Comparison of ENCODE assay signal across 24 mouse cellular contexts in the genomic region with DNA sequence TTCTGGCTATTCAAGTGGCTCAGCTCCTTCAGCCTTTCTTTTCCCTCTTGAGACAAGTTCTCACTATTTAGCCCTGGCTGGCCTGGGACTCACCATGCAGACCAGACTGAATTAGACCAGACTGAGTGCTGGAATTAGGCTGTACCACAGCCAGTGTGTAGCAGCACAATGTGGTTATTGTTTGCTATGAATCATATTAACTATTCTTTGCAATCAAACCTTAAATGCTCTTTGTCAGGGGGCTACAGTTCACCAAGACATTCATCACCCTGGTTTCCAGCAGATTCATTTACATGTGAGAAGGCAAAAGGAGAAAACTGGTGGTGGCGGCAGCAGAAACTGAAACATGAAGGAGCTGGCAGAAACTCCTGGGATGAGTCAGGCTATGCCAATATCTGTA. TPM values are rescaled to one million over a fixed set of nuclear protein-coding genes. Genes with fewer than 3 reads are reported as not detected.
A peak's percentile ranks its signal among the peaks of the same experiment; 100 is the strongest.
DNase-seq lines count a peak whose midpoint lies in the region; ATAC-seq and TF ChIP-seq lines count a peak whose summit lies in the region.
"Had no signal": no experiment of that assay in that cellular context is flagged by ENCODE, and none has a peak within 500 bp of the region (broad histone marks: within the 10 kb centered on the region; RNA-seq: fewer than 3 reads in every experiment).

No protein-coding gene starts in this region.

- peaks cover 32% of the 10 kb centered on the region for H3K4me1 ChIP-seq in forebrain, embryonic 12.5 days
- H3K4me1 ChIP-seq in hindbrain, embryonic 15.5 days (replicated peaks) = peaks cover 7% of the 10 kb centered on the region; the same call in 1 of the 2 replicates
- 0 out of 2 replicates have a peak, but pooled peaks cover 2% of the 10 kb centered on the region for H3K4me1 ChIP-seq in liver, postnatal 0 days (ENCODE audit: insufficient read depth)
- no peaks in the 10 kb centered on the region for H3K4me1 ChIP-seq in kidney, embryonic 14.5 days (ENCODE audit: control insufficient read depth, insufficient read depth, low read length)
- H3K4me1 ChIP-seq: intestine, embryonic 15.5 days had no signal

- H3K4me3 ChIP-seq in layer of hippocampus, adult 2 months = no peak overlapping the region
- H3K4me3 ChIP-seq in forebrain, embryonic 12.5 days (replicated peaks) = no peak overlapping the region
- no peak overlapping the region for H3K4me3 ChIP-seq in hindbrain, embryonic 15.5 days
- H3K4me3 ChIP-seq in liver, postnatal 0 days (ENCODE audit: low read depth, low read length) = no peak overlapping the region
- H3K4me3 ChIP-seq in kidney, embryonic 14.5 days (ENCODE audit: low read length) = no peak overlapping the region
- H3K4me3 ChIP-seq: embryonic facial prominence, embryonic 10.5 days; erythroblast, embryonic 14.5 days; gastrocnemius, adult 2 months; heart, embryonic 10.5 days; intestine, embryonic 15.5 days; lung, embryonic 15.5 days had no signal

- no peak for TF ChIP-seq EP300 in liver, postnatal 0 days (IDR thresholded peaks at IDR 0.05; ENCODE audit: low read depth)

- DNase-seq in layer of hippocampus, adult 2 months (ENCODE audit: low spot score in 2 of 2) = no peak
- DNase-seq in layer of hippocampus, postnatal 10 days (ENCODE audit: low spot score in 2 of 2) = no peak
- DNase-seq in Muller cell, postnatal 12 days (ENCODE audit: inconsistent ontology term) = peak; percentile 69
- no peak for DNase-seq in liver, postnatal 0 days
- DNase-seq: adrenal gland, postnatal 14 days; cerebellum, postnatal 14 days; gastrocnemius, adult 2 months; heart, postnatal 14 days; kidney, postnatal 10 days; layer of hippocampus, adult 9-11 months; right cerebral cortex, postnatal 25 days had no signal

- H3K27ac ChIP-seq in layer of hippocampus, adult 2 months = peak overlapping the region; percentile 46; the same call in 1 of the 2 replicates
- H3K27ac ChIP-seq in forebrain, embryonic 12.5 days = peak overlapping the region; percentile 36
- H3K27ac ChIP-seq in hindbrain, embryonic 15.5 days (replicated peaks) = 0 out of 2 replicates have a peak overlapping the region, but pooled peaks have one; percentile 15
- no peak overlapping the region for H3K27ac ChIP-seq in liver, postnatal 0 days (ENCODE audit: low read depth)
- H3K27ac ChIP-seq in kidney, embryonic 14.5 days (ENCODE audit: low read depth, low read length) = no peak overlapping the region
- H3K27ac ChIP-seq: embryonic facial prominence, embryonic 10.5 days; gastrocnemius, adult 2 months; heart, embryonic 10.5 days; intestine, embryonic 15.5 days; lung, embryonic 15.5 days had no signal

- 32% methylated on average over 1 of the region's 1 CpGs for WGBS in forebrain, embryonic 12.5 days
- 37% methylated on average over 1 of the region's 1 CpGs for WGBS in hindbrain, embryonic 15.5 days
- 100% methylated on average over 1 of the region's 1 CpGs for WGBS in liver, postnatal 0 days (ENCODE audit: insufficient replicate concordance)
- WGBS in kidney, embryonic 14.5 days = 86% methylated on average over 1 of the region's 1 CpGs

- H3K36me3 ChIP-seq in forebrain, embryonic 12.5 days (replicated peaks) = peaks cover 11% of the 10 kb centered on the region; the same call in 1 of the 2 replicates
- H3K36me3 ChIP-seq in hindbrain, embryonic 15.5 days = peaks cover 3% of the 10 kb centered on the region; the same call in 1 of the 2 replicates
- peaks cover 13% of the 10 kb centered on the region; the same call in 1 of the 2 replicates for H3K36me3 ChIP-seq in liver, postnatal 0 days (replicated peaks; ENCODE audit: insufficient read depth, low read length)
- peaks cover 21% of the 10 kb centered on the region; the same call in 1 of the 2 replicates for H3K36me3 ChIP-seq in kidney, embryonic 14.5 days (ENCODE audit: control insufficient read depth, insufficient read depth, low read length)

- no peak for TF ChIP-seq CTCF in layer of hippocampus, adult 2 months (conservative IDR thresholded peaks at IDR 0.05)
- no peak for TF ChIP-seq CTCF in liver, postnatal 0 days (IDR thresholded peaks at IDR 0.05; ENCODE audit: low read depth)

- H3K27me3 ChIP-seq in forebrain, embryonic 12.5 days = no peaks in the 10 kb centered on the region
- H3K27me3 ChIP-seq in hindbrain, embryonic 15.5 days = no peaks in the 10 kb centered on the region
- no peaks in the 10 kb centered on the region for H3K27me3 ChIP-seq in liver, postnatal 0 days (ENCODE audit: insufficient read depth, low read length)
- H3K27me3 ChIP-seq in kidney, embryonic 14.5 days (ENCODE audit: control insufficient read depth, insufficient read depth, low read length) = no peaks in the 10 kb centered on the region
- H3K27me3 ChIP-seq: intestine, embryonic 15.5 days; lung, embryonic 15.5 days had no signal

- no peak overlapping the region for H3K4me2 ChIP-seq in forebrain, embryonic 12.5 days
- no peak overlapping the region for H3K4me2 ChIP-seq in hindbrain, embryonic 15.5 days
- H3K4me2 ChIP-seq in liver, postnatal 0 days (ENCODE audit: low read depth, low read length) = no peak overlapping the region
- no peak overlapping the region for H3K4me2 ChIP-seq in kidney, embryonic 14.5 days (replicated peaks; ENCODE audit: low read depth, low read length)
- H3K4me2 ChIP-seq: intestine, embryonic 15.5 days; lung, embryonic 15.5 days had no signal

- ATAC-seq in forebrain, embryonic 12.5 days (ENCODE audit: low FRiP score) = peak; percentile 44
- peak; percentile 65 for ATAC-seq in hindbrain, embryonic 15.5 days (ENCODE audit: low FRiP score, low read depth)
- ATAC-seq in liver, postnatal 0 days = no peak
- no peak for ATAC-seq in kidney, embryonic 14.5 days (ENCODE audit: low FRiP score, low TSS enrichment)
- ATAC-seq in megakaryocyte-erythroid progenitor cell, adult 5-6 weeks (replicated peaks; ENCODE audit: low FRiP score, low TSS enrichment, poor library complexity, severe bottlenecking) = no peak
- ATAC-seq: intestine, embryonic 15.5 days had no signal

- no peak overlapping the region for H3K9ac ChIP-seq in forebrain, embryonic 12.5 days
- no peak overlapping the region for H3K9ac ChIP-seq in hindbrain, embryonic 15.5 days
- H3K9ac ChIP-seq in liver, postnatal 0 days (replicated peaks) = no peak overlapping the region
- no peak overlapping the region for H3K9ac ChIP-seq in kidney, embryonic 14.5 days (ENCODE audit: low read depth, low read length)
- H3K9ac ChIP-seq: intestine, embryonic 15.5 days; lung, embryonic 15.5 days had no signal

- no peaks in the 10 kb centered on the region for H3K9me3 ChIP-seq in forebrain, embryonic 12.5 days
- no peaks in the 10 kb centered on the region for H3K9me3 ChIP-seq in hindbrain, embryonic 15.5 days
- H3K9me3 ChIP-seq in liver, postnatal 0 days (ENCODE audit: low read length) = no peaks in the 10 kb centered on the region
- H3K9me3 ChIP-seq in kidney, embryonic 14.5 days (ENCODE audit: control insufficient read depth, low read length) = no peaks in the 10 kb centered on the region
- H3K9me3 ChIP-seq: embryonic facial prominence, embryonic 10.5 days; G1E; heart, embryonic 10.5 days; intestine, embryonic 15.5 days; lung, embryonic 15.5 days had no signal

RNA-seq across cellular contexts. Expression of a gene that starts 22.0 kb away (rescaled TPM):
- 10 to 100 TPM; 26.9 to 27.3 TPM for total RNA-seq in layer of hippocampus, adult 2 months (2021)
- 10 to 100 TPM; 28.8 to 32.7 TPM for total RNA-seq in layer of hippocampus, postnatal 10 days (2021)
- polyA plus RNA-seq in forebrain, embryonic 12.5 days (2016; fragmentation: Nextera tagmentation; extraction: Ambion mirVana) = 56.4 and 56.6 TPM in 2 replicates
- polyA plus RNA-seq in hindbrain, embryonic 15.5 days (2015; fragmentation: Nextera tagmentation; extraction: Ambion mirVana) = 26.9 and 28.7 TPM in 2 replicates
- polyA plus RNA-seq in liver, postnatal 0 days (2015; fragmentation: Nextera tagmentation; extraction: Ambion mirVana) = 13.4 and 16.0 TPM in 2 replicates
- polyA plus RNA-seq in kidney, embryonic 14.5 days (2014; fragmentation: Nextera tagmentation; extraction: Ambion mirVana) = 39.6 and 57.5 TPM in 2 replicates
- 28.7 and 29.6 TPM in 2 replicates for total RNA-seq in megakaryocyte-erythroid progenitor cell, adult 5-6 weeks (2014; fragmentation: Nextera tagmentation)
- 15.0 and 19.9 TPM in 2 replicates for total RNA-seq in megakaryocyte-erythroid progenitor cell, adult 5-6 weeks (2017)

RNA-seq across cellular contexts. Expression of a gene that starts 22.0 kb away (rescaled TPM):
- total RNA-seq in layer of hippocampus, adult 2 months (2021) = 10 to 100 TPM; 26.9 to 36.3 TPM
- total RNA-seq in layer of hippocampus, postnatal 10 days (2021) = 10 to 100 TPM; 33.5 to 34.8 TPM
- polyA plus RNA-seq in forebrain, embryonic 12.5 days (2016; fragmentation: Nextera tagmentation; extraction: Ambion mirVana) = 53.0 and 58.0 TPM in 2 replicates
- polyA plus RNA-seq in hindbrain, embryonic 15.5 days (2015; fragmentation: Nextera tagmentation; extraction: Ambion mirVana) = 17.7 and 23.0 TPM in 2 replicates
- polyA plus RNA-seq in liver, postnatal 0 days (2015; fragmentation: Nextera tagmentation; extraction: Ambion mirVana) = 5.5 and 5.7 TPM in 2 replicates
- 15.5 and 37.2 TPM in 2 replicates for polyA plus RNA-seq in kidney, embryonic 14.5 days (2014; fragmentation: Nextera tagmentation; extraction: Ambion mirVana)
- 57.8 and 58.4 TPM in 2 replicates for total RNA-seq in megakaryocyte-erythroid progenitor cell, adult 5-6 weeks (2014; fragmentation: Nextera tagmentation)
- total RNA-seq in megakaryocyte-erythroid progenitor cell, adult 5-6 weeks (2017) = 48.4 and 48.5 TPM in 2 replicates

RNA-seq across cellular contexts. Expression of a gene that starts 24.8 kb away (rescaled TPM):
- 1 to 10 TPM; 3.3 to 5.1 TPM for total RNA-seq in layer of hippocampus, adult 2 months (2021)
- 1 to 10 TPM; 3.3 to 6.7 TPM for total RNA-seq in layer of hippocampus, postnatal 10 days (2021)
- polyA plus RNA-seq in forebrain, embryonic 12.5 days (2016; fragmentation: Nextera tagmentation; extraction: Ambion mirVana) = 5.3 and 7.7 TPM in 2 replicates
- polyA plus RNA-seq in hindbrain, embryonic 15.5 days (2015; fragmentation: Nextera tagmentation; extraction: Ambion mirVana) = 7.0 and 7.3 TPM in 2 replicates
- 0.54 and 0.74 TPM in 2 replicates for polyA plus RNA-seq in liver, postnatal 0 days (2015; fragmentation: Nextera tagmentation; extraction: Ambion mirVana)
- 2.3 and 3.1 TPM in 2 replicates for polyA plus RNA-seq in kidney, embryonic 14.5 days (2014; fragmentation: Nextera tagmentation; extraction: Ambion mirVana)
- total RNA-seq in megakaryocyte-erythroid progenitor cell, adult 5-6 weeks (2014; fragmentation: Nextera tagmentation) = 1.6 and 5.0 TPM in 2 replicates
- total RNA-seq in megakaryocyte-erythroid progenitor cell, adult 5-6 weeks (2017) = 1.8 TPM in 1 of 2 replicates, not detected in the other

RNA-seq across cellular contexts. Expression of a gene that starts 37.1 kb away (rescaled TPM):
- not detected for total RNA-seq in layer of hippocampus, adult 2 months (2021)
- total RNA-seq in layer of hippocampus, postnatal 10 days (2021) = not detected
- polyA plus RNA-seq in forebrain, embryonic 12.5 days (2016; fragmentation: Nextera tagmentation; extraction: Ambion mirVana) = not detected in 2 replicates
- not detected in 2 replicates for polyA plus RNA-seq in hindbrain, embryonic 15.5 days (2015; fragmentation: Nextera tagmentation; extraction: Ambion mirVana)
- polyA plus RNA-seq in liver, postnatal 0 days (2015; fragmentation: Nextera tagmentation; extraction: Ambion mirVana) = not detected in 2 replicates
- 0.16 and 0.17 TPM in 2 replicates for polyA plus RNA-seq in kidney, embryonic 14.5 days (2014; fragmentation: Nextera tagmentation; extraction: Ambion mirVana)
- total RNA-seq in megakaryocyte-erythroid progenitor cell, adult 5-6 weeks (2014; fragmentation: Nextera tagmentation) = not detected in 2 replicates
- not detected in 2 replicates for total RNA-seq in megakaryocyte-erythroid progenitor cell, adult 5-6 weeks (2017)
- total RNA-seq: adrenal gland, postnatal 14 days; gastrocnemius, adult 2 months; heart, postnatal 14 days; left cerebral cortex, postnatal 25 days; liver, adult 2 months; megakaryocyte, adult 5-6 weeks had no signal
- polyA plus RNA-seq: embryonic facial prominence, embryonic 10.5 days; erythroblast, embryonic 14.5 days; G1E; heart, embryonic 10.5 days; lung, embryonic 15.5 days had no signal

RNA-seq across cellular contexts. Expression of a gene that starts 37.1 kb away (rescaled TPM):
- total RNA-seq in layer of hippocampus, adult 2 months (2021) = 10 to 100 TPM; 18.5 to 24.6 TPM
- 10 to 100 TPM; 21.7 to 24.7 TPM for total RNA-seq in layer of hippocampus, postnatal 10 days (2021)
- polyA plus RNA-seq in forebrain, embryonic 12.5 days (2016; fragmentation: Nextera tagmentation; extraction: Ambion mirVana) = 20.4 and 31.9 TPM in 2 replicates
- polyA plus RNA-seq in hindbrain, embryonic 15.5 days (2015; fragmentation: Nextera tagmentation; extraction: Ambion mirVana) = 16.0 and 19.6 TPM in 2 replicates
- 0.88 and 3.0 TPM in 2 replicates for polyA plus RNA-seq in liver, postnatal 0 days (2015; fragmentation: Nextera tagmentation; extraction: Ambion mirVana)
- polyA plus RNA-seq in kidney, embryonic 14.5 days (2014; fragmentation: Nextera tagmentation; extraction: Ambion mirVana) = 3.4 and 13.2 TPM in 2 replicates
- total RNA-seq in megakaryocyte-erythroid progenitor cell, adult 5-6 weeks (2014; fragmentation: Nextera tagmentation) = 9.2 and 16.3 TPM in 2 replicates
- 30.6 and 54.8 TPM in 2 replicates for total RNA-seq in megakaryocyte-erythroid progenitor cell, adult 5-6 weeks (2017)
- polyA plus RNA-seq: erythroblast, embryonic 14.5 days had no signal

Comparison
In these comparisons a context has a peak if more than half of its experiments do, and no peak if none do; other contexts are left out.
1. H3K27ac ChIP-seq: peak in layer of hippocampus, adult 2 months (single experiment), forebrain, embryonic 12.5 days (single experiment) and hindbrain, embryonic 15.5 days (single experiment); none in liver, postnatal 0 days (single experiment) and kidney, embryonic 14.5 days (single experiment).
2. ATAC-seq: peak in forebrain, embryonic 12.5 days (single experiment) and hindbrain, embryonic 15.5 days (single experiment); none in liver, postnatal 0 days (single experiment), kidney, embryonic 14.5 days (single experiment) and megakaryocyte-erythroid progenitor cell, adult 5-6 weeks (single experiment).